Mouse (Mus musculus) granulocyte monocyte progenitor cell, adult 5-6 weeks (primary cell): ENCODE measurements around the gene Fam214a. TPM values are rescaled to one million over a fixed set of nuclear protein-coding genes. Genes with fewer than 3 reads are reported as not detected.

ENCODE experiments used
- ATAC-seq: replicated peaks from 2 replicates; pipeline ENCODE4 v1.8.0; 2016; ENCODE audit warnings: mild to moderate bottlenecking, moderate TSS enrichment, inconsistent platforms; ENCODE audit not compliant: poor library complexity, severe bottlenecking
- total RNA-seq, 2 experiments: library from RNA; stranded (forward) in 1 of 2; stranded (reverse) in 1 of 2; fragments of 200-712, 200-1000 nt in 1 of 2; fragments of >200 nt in 1 of 2; fragmentation: Nextera tagmentation in 1 of 2; gene quantifications; 2 replicates each; pipeline ENCODE4 v1.2.3; 2014 to 2017

Gene Fam214a
- total RNA-seq, 2 experiments from 2014 or later, result 8.8 to 13.5 TPM

DNA sequence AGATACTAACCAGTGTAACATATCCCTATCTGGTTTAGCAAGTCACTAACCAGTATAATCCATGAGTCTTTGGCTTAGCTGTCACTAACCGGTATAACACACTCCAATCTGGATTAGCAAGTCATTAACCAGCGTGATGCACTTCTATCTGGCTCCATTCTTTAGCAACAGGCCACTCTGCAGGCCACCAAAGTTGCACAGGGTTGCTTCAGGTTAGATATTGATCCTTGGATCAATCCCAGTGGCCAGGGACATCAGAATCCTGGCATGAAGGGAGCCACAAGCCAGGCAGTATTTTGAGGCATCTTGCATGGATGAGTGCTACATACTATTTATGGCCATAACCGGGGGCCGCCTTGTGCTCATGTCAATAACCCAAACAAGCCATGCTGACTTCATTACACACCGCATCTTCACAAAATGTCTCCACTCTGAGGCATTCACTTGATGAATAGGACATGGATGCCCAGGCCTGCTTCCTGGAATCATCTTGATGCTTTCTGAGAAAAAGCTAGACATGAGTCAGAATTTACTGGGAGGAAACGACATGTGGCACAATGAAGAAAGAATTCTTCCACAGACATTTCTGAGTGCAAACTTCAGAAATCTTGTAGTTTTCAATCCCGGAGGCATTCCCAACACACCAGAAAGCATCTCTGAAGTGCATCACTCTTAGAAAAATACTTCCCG, 5.8 kb upstream of the Fam214a start:
- no peak for ATAC-seq

DNA sequence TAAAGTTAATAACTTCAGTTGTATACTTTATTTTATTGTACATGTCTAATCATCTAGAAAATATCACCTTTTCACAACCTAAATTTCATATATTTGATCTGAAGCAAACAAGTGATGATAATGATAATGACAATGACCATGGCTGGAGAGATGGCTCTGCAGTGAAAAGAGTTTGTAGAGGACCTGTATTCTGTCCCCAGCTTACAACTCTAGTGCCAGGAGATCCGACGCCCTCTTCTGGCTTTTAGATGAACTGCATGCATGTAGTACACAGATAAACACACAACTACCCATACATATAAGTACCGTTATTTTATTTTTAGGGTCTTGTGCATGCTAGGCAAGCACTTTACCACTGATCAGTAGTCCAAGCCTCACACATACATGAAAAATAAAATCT, 1.2 kb upstream of the Fam214a start:
- no peak for ATAC-seq

DNA sequence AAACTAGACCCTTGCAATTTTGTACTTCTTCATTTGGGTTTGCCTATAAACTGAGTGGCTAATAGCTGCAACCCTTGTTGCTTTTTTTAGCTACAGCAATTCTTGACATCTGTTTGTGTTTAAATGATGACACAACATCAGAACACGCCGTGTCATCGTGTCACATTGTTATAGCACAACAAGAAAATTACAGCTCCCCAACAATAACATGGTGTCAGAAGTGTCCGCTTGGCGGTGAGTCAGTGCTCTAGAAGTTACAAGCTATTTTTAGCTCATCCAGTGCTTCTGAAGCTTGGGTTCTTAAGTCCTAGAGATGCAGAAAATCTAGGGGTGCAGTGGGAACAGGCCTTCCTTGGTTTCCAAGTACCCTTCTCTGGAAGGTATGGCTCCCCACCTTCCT, 578 bp upstream of the Fam214a start:
- ATAC-seq, result peak; percentile 74

DNA sequence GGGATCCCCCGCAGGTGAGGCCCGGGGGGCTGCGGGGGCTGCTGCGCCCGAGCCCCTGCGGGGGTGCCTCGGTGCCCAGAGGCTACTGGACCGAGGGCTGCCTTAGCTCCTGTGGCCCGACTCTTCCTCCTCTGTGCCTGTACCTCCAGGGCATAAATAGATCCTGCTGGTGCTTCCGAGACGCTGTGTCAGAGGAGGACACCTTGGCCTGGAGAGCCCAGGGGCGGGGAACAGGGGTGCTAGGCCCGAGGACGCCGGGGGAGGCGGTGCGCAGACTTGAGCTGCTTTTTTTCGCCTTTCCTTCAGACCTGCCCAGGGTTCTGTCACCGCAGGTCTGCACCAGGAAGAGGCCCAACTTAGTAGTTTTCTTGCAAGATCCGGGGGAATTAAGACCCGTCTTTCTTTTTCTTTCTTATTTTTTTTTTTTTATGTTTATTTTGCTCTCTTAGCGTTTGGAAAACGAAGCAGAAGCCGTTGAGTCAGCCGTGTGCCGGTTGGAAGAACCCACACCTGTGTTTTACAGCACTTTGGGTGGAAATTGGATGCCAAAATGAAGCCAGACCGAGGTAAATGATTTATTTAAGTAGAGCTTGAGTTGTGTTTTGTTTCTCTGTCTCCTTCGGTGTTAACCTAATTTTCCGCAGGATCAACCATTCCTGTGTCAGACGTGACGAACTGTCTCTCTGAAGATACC, 728 bp downstream of the Fam214a start:
- ATAC-seq, result peak; percentile 47

DNA sequence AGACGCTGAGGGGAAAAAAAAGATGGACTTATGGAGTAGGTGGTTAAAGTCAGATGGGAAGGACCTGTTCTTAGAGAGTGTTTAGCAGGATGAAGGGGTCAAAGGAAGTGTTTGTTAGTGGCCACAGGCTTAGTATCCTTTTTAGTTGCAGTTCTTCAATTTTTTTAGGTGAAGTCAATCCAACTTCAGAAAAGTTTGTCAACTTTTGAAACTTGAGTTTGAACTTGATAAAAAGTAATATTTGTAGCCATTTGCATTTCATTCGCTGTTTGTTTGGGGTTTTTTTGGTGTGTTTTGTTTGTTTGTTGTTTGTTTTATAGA, 1.2 kb downstream of the Fam214a start:
- ATAC-seq, result no peak

DNA sequence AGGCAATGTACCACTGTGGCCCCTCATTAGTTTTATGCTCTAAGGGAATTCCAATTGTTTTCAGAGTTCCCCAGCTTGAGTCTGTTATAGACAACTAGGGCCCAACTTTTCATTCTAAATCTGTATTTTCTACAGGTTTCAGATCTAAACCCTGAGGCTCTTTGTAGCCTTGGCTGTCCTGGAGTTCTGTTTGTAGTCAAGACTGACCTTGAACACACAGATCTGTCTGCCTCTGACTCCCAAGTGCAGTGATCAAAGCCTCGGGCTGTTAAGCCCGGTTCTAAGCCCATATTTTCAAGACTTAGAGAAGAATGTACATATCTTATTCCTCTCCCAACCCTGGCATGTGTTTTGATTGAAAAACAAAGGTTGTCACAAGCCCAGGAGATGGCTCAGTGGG, 1.7 kb downstream of the Fam214a start:
- no peak for ATAC-seq

DNA sequence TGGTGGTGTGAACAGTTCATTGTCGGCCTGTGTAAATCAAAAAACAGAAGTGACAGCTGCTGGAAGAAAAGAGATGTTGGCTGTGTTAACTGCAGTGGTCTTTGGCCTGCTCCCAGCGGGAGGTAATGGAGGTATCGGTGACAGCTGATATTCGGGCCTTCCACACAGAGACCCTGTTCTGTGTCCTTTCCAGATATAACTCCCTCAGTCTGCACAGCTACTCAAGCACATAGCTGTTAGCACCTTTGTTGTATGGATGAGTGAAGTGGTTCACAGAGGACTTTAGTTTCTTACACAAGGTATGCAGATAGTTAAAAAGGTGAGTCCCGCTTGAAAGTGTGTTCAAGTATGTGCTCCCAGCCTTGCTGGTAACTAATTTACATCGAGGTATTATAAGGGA, 7.9 kb downstream of the Fam214a start:
- ATAC-seq, result no peak

DNA sequence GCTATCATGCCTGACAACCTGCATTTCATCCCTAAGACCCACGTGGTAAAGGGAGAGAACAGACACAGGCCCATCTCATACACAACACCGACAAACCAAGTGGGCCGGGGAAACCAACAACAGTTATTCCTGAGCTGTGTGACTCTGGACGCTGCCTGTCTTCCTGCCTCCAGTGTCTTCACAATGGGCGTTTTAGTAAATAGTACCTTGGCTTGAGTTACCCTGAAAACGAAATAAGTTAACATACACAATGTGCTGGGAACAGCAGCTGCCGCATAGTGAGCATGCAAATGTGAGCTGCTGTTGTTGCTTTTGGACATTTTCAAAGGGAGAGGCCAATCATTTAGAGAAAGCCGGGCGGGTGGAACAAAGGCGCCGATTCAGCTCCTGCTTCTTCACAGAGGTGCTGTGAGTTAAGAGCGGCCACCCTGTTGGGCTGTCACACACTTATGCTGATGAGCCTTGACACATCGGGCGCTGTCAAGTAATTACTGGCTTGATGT, 8.4 kb downstream of the Fam214a start:
- no peak for ATAC-seq

DNA sequence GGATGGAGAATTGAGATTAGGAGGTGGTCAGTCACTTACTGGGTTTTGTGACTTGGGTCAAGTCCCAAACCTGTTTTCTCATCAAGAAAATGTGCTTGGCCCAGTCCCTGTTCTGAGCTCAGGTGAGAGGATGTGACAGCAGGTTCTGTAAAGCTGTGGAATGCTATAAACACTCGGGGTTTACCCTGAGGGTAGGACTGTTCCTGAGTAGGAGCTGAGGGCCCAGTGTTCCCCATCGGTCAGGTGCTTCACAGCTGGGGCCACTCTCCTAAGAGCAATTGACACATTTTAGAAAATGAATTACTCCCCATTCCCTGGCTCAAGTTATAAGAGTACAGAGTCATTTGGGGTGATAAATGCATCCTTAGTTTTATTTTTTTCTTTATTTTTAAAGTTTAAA, 11.3 kb downstream of the Fam214a start:
- no peak for ATAC-seq

DNA sequence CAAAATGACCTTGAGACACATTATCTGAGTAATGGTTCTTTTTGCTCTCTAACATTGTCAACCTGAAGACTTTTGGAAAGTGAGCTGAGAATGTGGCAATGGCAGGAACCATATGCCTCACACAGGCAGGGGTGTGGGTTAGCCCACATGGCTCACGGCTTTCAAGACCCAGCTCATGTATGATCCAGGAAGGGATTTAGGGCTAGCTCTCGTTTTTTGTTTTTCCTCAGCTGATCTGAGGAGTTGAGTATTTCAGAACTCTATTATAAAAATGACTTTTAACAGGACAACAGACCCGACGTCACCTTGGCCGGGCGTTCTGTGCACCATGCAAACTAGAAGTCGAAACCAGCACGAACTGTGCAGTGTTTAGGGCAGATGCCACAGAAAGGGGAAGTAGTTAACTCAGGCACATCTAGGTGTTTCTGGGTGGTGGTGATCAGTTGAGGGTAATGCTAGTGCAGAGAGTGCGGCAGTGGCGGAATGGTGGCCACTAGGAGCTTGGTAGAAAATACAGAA, 12.2 kb downstream of the Fam214a start:
- ATAC-seq, result peak; percentile 96

DNA sequence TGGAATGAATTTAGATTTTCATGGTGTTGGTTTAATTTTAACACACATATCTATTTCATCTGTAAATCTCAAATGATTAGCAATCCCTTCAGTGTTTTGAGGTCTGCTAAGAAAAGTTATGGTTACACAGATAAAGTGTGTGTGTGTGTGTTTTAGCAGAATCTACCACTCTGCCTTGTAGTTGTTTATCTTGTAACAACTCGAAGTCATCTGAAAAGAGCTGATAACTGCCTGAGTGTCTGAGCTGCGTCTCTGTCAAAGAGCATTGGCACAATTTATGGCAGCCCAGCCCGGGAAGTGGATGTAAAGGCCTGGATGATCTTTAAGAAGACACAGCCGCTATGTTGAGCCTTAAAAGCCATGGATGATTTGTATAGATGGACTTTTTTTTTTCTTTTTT, 13.5 kb downstream of the Fam214a start:
- no peak for ATAC-seq

DNA sequence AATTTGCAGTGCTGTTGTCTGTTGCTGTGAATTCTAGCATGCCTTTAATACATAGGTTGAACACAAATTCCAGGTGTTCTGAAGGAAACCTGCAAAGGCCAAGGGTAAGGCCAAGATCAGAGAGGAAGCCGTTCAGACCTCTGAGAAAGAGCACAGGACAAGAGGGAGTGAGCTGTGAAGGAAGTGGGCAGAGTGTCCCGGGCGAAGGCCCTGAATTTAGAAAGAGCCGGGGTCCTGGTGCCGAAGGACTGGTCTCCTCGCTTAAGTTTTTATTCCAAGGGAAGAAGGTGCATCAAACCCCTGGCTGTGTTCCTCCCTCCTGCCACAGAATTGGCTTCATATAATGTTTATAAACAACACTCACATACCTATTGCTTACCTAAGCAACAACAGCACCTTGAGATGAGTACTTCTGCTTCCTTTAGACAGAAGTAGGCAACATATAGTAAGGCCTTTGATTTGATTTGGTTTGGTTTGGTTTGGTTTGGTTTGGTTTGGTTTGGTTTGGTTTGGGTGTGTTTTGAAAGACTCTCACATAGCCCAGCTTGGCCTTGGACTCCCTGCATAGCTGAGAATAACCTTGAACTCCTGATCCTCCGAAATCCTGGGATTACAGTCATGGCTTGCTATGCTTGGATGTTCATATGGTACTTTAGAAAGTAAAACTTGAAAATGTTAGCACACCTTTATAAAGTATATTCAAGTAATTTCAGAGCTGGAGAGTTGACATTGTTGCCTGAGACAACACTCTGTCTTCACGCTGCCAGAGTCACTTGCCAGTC, 16.2 kb downstream of the Fam214a start:
- no peak for ATAC-seq

DNA sequence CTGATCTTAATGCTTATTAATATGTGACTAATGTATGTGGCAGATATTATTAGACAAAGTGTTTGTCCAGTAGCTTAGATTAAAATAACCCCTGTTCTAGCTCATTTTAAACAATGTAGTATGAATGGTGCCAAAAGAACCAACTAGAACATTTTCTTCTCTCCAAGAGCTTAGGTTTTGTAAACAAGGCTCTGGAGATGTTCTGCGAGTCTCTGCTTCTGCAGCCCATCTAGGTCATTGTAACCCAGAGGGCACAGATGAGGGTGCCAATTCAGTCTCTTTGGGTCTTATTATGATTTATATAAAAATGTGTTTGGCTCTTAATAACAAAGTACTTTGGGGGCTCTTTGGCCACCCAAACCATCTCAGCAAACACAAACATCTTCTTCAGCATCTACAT, 17.9 kb downstream of the Fam214a start:
- no peak for ATAC-seq

DNA sequence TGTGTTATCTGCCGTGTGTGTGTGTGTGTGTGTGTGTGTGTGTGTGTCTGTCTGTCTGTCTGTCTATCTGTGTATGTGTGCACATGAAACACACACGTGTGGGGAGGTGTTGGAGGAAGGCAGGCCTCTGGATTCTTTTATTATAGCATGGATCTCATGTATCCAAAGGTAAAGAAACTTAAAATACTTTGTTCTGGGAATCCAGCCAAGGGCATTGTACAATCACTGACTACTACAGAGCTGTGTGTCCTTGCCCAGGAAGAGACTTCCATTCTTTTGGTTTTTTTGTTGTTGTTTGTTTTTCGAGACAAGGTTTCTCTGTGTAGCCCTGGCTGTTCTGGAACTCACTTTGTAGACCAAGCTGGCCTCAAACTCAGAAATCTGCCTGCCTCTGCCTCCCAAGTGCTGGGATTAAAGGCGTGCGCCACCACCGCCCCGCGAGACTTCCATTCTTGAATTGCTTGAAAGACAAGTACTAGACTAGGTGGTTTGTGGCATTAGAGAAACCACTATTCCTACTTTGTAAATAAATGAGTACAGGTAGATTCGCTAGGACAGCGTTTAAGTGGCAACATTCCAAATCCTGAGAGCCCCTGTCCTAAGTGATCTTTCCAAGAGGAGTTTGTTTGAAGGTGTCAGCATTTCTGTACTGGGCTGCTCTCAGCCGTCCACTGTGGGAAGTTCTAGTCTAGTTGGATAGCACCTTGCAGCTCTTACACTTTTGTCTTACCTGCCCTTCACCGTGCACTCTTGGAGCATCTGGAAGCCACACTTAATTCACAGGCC, 18.7 kb downstream of the Fam214a start:
- ATAC-seq, result no peak

DNA sequence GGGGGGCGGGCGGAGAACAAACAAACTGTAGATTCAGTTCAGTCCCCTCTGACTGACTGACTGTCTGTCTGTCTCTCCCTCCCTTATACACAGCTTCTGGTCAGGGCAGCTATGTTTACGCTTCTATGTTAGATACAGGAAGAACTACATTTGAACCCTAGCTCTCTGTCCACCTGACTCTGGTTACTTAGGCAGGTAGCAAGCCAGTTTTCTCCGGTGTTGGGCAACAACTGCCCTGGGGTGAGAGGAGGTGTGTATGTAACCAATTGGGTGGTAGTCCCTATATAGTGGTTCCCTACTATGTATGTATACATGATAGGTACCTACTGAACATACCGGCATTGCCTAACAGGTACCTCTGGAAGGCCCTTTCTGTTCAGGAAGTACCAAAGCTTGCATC, 20.1 kb downstream of the Fam214a start:
- no peak for ATAC-seq

DNA sequence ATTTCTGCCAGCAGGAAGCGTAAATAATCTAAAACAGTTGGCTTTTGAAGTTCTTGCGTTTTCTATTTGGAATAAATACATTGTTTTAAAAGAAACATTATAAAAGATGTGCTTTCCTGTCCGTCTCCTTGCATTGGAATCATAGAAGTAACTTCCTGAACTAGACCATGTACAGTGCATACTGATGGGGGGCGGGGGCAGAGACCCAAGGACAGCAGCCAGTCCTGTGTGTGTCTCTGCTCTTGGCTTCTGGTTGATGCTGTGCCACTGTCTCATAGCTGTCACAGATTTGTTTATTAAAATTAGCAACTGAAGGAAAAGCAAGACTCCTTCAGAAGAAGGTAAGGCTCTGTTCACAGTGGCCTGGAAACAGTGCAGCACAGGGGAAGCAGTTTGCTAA, 20.5 kb downstream of the Fam214a start:
- ATAC-seq, result no peak

DNA sequence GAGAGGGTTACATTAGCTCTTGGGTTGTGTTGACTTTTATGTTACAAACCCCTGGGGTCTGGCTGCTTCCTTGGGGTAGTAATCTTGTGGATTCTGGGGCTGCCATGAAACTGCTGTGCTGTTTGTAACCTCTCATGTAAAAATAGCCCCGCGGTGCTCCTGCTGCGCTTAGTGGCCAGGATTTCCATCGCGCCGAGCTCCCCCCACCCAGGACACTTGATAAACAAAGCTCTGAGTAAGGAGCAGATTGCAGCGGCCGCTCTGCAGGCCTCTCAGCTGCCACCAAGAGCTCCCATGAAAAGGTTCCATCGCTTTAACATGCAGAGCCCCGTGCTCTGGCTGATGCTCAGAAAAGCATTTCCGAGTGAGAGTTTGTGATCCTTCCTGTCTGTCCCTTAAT, 22.1 kb downstream of the Fam214a start:
- ATAC-seq, result no peak

DNA sequence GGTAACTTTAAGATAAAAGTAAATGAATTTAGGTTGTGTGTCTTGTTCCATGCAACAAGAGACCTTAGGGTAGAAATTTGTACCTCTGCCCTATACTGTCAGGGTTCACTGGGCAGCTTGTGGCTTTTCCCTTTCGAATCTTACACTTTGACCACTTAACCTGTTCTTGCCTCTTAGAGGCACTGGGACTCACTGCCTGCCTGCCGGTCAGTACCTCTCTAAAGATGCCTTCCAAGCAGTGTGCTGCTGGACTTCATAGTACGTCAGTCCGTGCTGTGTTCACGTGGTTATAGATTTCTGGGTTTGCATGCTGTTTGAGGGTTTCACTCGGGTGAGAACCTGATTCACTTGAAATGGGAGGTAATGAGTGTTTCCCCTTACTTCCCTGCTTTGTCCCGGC, 22.7 kb downstream of the Fam214a start:
- peak; percentile 49 for ATAC-seq

DNA sequence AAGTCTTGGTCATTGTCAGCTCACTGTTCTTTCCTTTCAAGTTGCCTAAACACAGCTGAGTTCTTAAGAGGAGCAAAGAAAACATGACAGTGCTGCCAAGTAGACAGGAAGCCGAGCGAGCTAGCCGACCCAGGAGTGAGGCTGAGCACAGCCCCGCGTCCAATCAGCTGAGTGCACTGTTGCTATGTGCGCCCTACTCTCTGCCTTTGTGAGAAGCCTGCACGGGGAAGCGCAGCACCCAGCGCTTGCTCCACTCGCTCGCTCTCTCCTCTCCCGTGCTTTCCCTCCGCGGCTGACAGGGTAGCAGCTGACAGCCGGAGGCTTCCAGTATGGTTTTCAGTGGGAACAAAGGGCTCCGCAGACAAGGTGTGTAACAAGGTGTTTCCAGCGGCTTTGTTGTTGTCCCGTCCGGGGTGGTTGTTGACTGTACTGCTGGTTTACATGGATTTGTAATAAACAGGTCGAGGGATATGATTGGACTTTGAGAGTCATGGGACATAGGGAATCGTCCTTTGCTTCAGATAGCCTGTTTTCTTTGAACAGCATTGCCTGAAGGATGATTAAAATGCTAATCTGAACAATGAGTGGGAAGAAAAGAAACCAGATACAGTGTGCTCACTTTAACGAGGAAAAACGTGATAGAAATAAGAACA, 23.4 kb downstream of the Fam214a start:
- ATAC-seq, result peak; percentile 99

DNA sequence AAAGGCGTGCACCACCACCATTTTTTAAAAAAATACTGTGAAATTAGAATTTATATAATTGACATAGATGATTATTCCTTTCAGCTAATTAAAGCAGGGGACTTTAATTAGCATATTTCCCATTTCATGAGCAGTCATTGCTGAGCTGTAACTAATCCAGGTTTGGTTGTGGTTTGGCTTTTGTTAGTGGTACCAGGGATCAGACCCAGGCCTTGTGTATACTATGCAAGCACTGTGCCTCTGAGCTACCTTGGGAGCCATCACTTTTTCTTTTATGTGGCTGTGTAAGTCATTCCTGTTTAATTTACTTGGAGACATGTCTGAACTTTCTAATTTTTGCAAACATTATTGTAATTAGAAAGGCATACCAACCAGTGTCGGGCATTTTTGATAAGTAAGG, 24.6 kb downstream of the Fam214a start:
- no peak for ATAC-seq
